Mouse (Mus musculus) frontal cortex, adult (tissue): ENCODE data around the gene Klhl22.

Source experiments
- ATAC-seq: cut with Nextera tagmentation; 2 replicates; pipeline ENCODE4 v1.9.2; 2017; ENCODE audit warnings: mild to moderate bottlenecking, moderate library complexity, mixed read lengths; ENCODE audit not compliant: low TSS enrichment

The Klhl22 gene

GRCm38 (mm10) chr16:17833681-17834399 is 74.4 kb downstream of the Klhl22 start:
- peak; percentile 58 for ATAC-seq

DNA sequence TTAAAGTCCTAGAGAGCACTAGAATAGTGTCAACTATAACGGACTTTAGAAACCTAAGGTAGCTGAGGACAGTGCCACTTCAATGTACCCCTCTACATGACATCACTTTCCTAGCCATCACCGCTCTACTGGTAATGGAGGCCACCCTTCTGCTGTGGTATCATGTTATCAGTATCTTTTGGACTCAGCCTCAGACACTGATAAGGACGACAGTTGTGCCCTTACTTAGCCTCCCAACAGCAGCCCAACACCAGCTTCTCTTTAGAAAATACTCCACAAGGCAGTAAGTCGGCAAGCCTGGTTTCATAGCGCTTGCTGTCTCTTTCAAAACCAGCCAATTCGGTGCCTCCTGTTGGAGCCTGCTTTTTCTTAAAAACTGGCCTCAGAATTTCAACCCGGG is 75.1 kb downstream of the Klhl22 start:
- ATAC-seq, result no peak

GRCm38 (mm10) chr16:17835481-17835880 is 76.1 kb downstream of the Klhl22 start:
- ATAC-seq, result no peak

GRCm38 (mm10) chr16:17838051-17838450 is 78.6 kb downstream of the Klhl22 start, which contains the start of gene Car15:
TSS of gene Car15 (minus strand) at chr16:17838364.
- ATAC-seq, result no peak

DNA sequence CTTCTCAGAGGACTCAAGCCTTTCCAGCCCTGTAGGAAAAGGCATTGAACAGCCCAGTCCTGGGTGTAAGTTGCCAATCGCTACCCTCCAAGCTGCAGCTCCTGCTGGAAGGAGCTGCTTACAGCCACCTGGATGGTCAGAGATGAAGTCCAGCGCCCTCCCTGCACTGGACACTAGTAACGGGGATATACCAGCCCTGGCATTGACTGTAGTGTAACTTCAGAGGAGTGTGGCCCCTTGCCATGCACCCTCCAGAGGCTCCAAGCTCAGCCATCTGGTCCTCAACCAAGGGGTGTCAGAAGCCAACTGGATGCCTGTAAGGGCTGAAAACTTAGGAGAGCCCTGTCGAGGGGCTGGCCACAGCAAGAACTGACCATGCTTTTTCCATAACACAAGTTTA is 80.6 kb downstream of the Klhl22 start:
- no peak for ATAC-seq

DNA sequence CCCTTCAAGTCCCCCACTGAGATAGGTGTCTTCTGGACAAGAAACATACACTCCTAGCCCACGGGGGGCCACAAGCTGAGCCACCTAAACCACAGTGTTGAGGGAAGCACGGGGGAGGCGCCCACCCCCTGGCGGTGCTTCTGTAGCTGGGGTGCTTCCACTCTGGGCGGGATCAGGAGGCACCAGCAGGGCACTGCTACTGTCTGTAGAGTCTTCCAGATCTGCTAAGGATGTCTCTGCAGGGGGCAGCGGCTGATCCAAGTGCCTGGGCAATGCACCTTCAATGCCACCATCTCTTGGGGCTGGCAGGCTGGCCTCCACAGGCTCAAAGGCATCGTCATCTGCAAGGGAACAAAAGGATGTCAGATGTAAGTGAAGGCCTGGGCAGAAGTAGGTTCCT is 83.0 kb downstream of the Klhl22 start:
- ATAC-seq, result no peak
